Mouse (Mus musculus) megakaryocyte progenitor cell, adult 5-6 weeks (primary cell): ENCODE measurements around the gene Rph3al. TPM values are rescaled to one million over a fixed set of nuclear protein-coding genes. Genes with fewer than 3 reads are reported as not detected.

Source experiments
- total RNA-seq, 2 experiments: library from RNA; stranded (forward) in 1 of 2; stranded (reverse) in 1 of 2; fragments of 157-497, 149-512 nt in 1 of 2; fragments of 200-1000 nt in 1 of 2; gene quantifications; 2 replicates each; pipeline versions ENCODE4 v1.2.3 to v1.2.4; 2015 to 2017

Rph3al gene
- total RNA-seq, 2 experiments from 2014 or later, result 0.54 to 0.91 TPM

Other genes starting within 250 kb of the Rph3al start
- gene Ywhae, start 205.6 kb downstream of the Rph3al start, total RNA-seq (2015), result 610 and 625 TPM in 2 replicates
- gene Ywhae, start 205.6 kb downstream of the Rph3al start, total RNA-seq (2017), result 325 and 442 TPM in 2 replicates
- gene Doc2b, start 142.4 kb downstream of the Rph3al start, total RNA-seq (2015), result not detected in 2 replicates
- not detected in 2 replicates for gene Doc2b, start 142.4 kb downstream of the Rph3al start, total RNA-seq (2017)
- not detected in 2 replicates for gene 1700016K19Rik, start 61.5 kb upstream of the Rph3al start, total RNA-seq (2015)
- not detected in 2 replicates for gene 1700016K19Rik, start 61.5 kb upstream of the Rph3al start, total RNA-seq (2017)
- 14.7 and 19.3 TPM in 2 replicates for gene Rflnb, start 89.4 kb upstream of the Rph3al start, total RNA-seq (2015)
- gene Rflnb, start 89.4 kb upstream of the Rph3al start, total RNA-seq (2017), result 20.9 and 21.4 TPM in 2 replicates
- 35.3 and 37.8 TPM in 2 replicates for gene Vps53, start 241.2 kb upstream of the Rph3al start, total RNA-seq (2015)
- gene Vps53, start 241.2 kb upstream of the Rph3al start, total RNA-seq (2017), result 35.4 and 58.6 TPM in 2 replicates
- 3.3 and 3.5 TPM in 2 replicates for gene Fam57a, start 241.2 kb upstream of the Rph3al start, total RNA-seq (2015)
- 2.2 and 4.1 TPM in 2 replicates for gene Fam57a, start 241.2 kb upstream of the Rph3al start, total RNA-seq (2017)